Mouse (Mus musculus): ENCODE data around the gene Yeats2. TPM values are rescaled to one million over a fixed set of nuclear protein-coding genes. Genes with fewer than 3 reads are reported as not detected.
A peak's percentile ranks its signal among the peaks of the same experiment; 100 is the strongest.

Gene Yeats2
- polyA plus RNA-seq, 1 experiment from 2014 or later = 19.8 TPM

DNA sequence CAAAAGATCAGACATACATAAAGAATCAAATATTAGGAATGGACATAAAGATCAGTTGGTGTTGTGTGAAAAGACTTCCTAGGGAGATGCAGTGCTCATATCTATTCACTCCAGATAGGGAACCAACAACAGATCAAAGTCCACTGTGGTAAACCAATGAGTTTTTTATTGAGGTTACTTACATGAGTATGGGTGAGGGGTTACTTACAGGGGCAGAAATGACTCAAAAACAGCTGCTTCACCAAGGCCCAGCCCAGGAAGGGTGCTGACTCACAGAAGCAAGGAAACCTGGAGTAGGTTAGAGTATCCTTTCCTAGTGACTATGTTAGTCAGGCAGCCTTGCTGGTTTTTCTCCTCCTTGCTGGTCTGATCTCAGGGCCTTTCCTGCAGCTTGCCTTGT lies 51.2 kb downstream of the Yeats2 start:
- Histone ChIP-seq H3K9ac (ENCODE audit: low read length) (no peak overlapping the region), H3K36me3 (ENCODE audit: control insufficient read depth, insufficient read depth, low read length) (peaks cover 94% of the 10 kb centered on the region), H3K4me3 (ENCODE audit: control insufficient read depth in 1 of 2, insufficient read depth in 1 of 2, low read depth in 1 of 2, low read length in 2 of 2) (no peak overlapping the region), H3K4me2 (ENCODE audit: low read length) (no peak overlapping the region), H3K27me3 (ENCODE audit: control insufficient read depth, insufficient read depth, low read length) (no peaks in the 10 kb centered on the region), H3K9me3 (ENCODE audit: control insufficient read depth, low read length) (no peaks in the 10 kb centered on the region), H3K4me1 (ENCODE audit: control insufficient read depth in 2 of 2, insufficient read depth in 2 of 2, low read length in 2 of 2) (no peaks in the 10 kb centered on the region), H3K27ac (replicated peaks in 1 of 2; ENCODE audit: control insufficient read depth in 1 of 2, insufficient read depth in 1 of 2, low read depth in 2 of 2, low read length in 2 of 2) (no peak overlapping the region)
- no peak for ATAC-seq (ENCODE audit: insufficient number of reproducible peaks, insufficient read depth, low FRiP score, low read depth)

DNA sequence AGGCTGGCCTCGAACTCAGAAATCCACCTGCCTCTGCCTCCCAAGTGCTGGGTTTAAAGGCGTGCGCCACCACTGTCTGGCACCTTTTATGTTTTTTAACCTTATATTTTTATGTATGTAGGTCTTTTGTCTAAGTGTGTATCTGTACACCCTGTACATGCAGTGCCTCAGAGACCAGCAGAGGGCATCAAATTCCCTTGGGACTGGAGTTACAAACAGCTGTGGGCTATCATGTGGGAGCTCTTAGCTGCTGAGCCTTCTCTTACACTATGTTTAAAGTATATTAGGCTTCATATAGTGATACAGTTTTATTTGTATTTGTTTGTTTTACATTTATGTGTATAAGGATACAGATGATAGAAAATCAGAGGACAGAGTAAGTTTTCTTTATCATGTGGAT lies 54.7 kb downstream of the Yeats2 start:
- Histone ChIP-seq H3K4me3 (ENCODE audit: control insufficient read depth in 1 of 2, insufficient read depth in 1 of 2, low read depth in 1 of 2, low read length in 2 of 2) (no peak overlapping the region), H3K4me2 (ENCODE audit: low read length) (no peak overlapping the region), H3K36me3 (ENCODE audit: control insufficient read depth, insufficient read depth, low read length) (peaks cover 98% of the 10 kb centered on the region), H3K4me1 (ENCODE audit: control insufficient read depth in 2 of 2, insufficient read depth in 2 of 2, low read length in 2 of 2) (no peaks in the 10 kb centered on the region), H3K27me3 (ENCODE audit: control insufficient read depth, insufficient read depth, low read length) (no peaks in the 10 kb centered on the region), H3K27ac (replicated peaks in 1 of 2; ENCODE audit: control insufficient read depth in 1 of 2, insufficient read depth in 1 of 2, low read depth in 2 of 2, low read length in 2 of 2) (no peak overlapping the region), H3K9me3 (ENCODE audit: control insufficient read depth, low read length) (no peaks in the 10 kb centered on the region), H3K9ac (ENCODE audit: low read length) (no peak overlapping the region)
- WGBS = 96% methylated on average over 3 of the region's 3 CpGs
- ATAC-seq (ENCODE audit: insufficient number of reproducible peaks, insufficient read depth, low FRiP score, low read depth) = no peak

DNA sequence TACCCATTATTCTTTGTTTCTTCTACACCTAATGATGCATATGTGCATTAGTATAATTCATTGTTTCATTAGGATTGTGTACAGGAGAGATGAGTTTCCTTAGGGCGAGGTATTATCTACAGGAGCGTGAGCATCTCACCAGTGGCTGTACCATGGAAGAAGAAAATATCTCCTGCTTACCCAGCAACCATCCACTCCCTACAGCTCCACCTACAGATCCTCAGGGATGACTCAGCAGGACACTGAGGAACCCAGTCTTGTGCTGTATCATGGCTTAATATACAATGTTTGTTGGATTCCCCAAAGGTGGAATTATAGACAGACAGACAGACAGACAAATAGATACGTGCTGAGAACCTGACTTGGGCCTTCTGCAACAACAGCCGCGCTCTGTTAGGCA lies 56.1 kb downstream of the Yeats2 start:
- 94% methylated on average over 5 of the region's 5 CpGs for WGBS
- Histone ChIP-seq H3K4me2 (ENCODE audit: low read length) (no peak overlapping the region), H3K27me3 (ENCODE audit: control insufficient read depth, insufficient read depth, low read length) (no peaks in the 10 kb centered on the region), H3K4me3 (ENCODE audit: control insufficient read depth in 1 of 2, insufficient read depth in 1 of 2, low read depth in 1 of 2, low read length in 2 of 2) (no peak overlapping the region), H3K27ac (replicated peaks in 1 of 2; ENCODE audit: control insufficient read depth in 1 of 2, insufficient read depth in 1 of 2, low read depth in 2 of 2, low read length in 2 of 2) (no peak overlapping the region), H3K9ac (ENCODE audit: low read length) (no peak overlapping the region), H3K4me1 (ENCODE audit: control insufficient read depth in 2 of 2, insufficient read depth in 2 of 2, low read length in 2 of 2) (no peaks in the 10 kb centered on the region), H3K36me3 (ENCODE audit: control insufficient read depth, insufficient read depth, low read length) (peaks cover 96% of the 10 kb centered on the region), H3K9me3 (ENCODE audit: control insufficient read depth, low read length) (no peaks in the 10 kb centered on the region)
- no peak for ATAC-seq (ENCODE audit: insufficient number of reproducible peaks, insufficient read depth, low FRiP score, low read depth)

DNA sequence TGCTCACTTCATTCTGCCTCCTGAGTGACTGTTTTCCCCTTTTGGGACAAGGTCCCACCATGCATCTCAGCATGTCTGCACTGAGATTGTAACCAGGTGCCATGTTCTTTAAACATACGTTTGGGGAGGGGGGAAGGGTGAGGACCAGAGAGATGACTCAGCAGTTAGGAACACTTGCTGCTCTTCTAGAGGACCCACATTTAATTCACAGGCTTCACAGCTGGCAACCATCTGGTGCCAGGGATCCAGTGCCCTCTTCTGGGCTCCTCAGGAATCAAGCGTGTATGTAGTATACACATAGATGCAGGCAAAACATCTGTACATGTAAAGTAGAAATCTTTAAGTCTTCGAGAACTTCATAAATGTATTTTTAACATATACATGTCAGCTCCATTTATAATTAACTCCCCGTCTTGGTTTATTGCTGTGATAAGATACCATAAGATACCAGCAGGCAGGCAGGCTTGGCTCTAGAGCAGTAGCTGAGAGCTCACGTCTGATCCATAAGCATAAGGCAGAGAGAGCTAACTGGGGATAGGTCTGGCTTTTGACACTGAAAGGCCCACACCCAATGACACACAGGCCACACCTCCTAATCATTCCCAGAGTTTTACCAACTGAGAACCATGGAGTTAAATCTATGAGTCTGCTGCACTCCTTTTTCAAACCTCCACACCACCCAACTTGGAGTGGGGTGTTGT lies 58.8 kb downstream of the Yeats2 start:
- Histone ChIP-seq H3K9ac (ENCODE audit: low read length) (no peak overlapping the region), H3K27ac (replicated peaks in 1 of 2; ENCODE audit: control insufficient read depth in 1 of 2, insufficient read depth in 1 of 2, low read depth in 2 of 2, low read length in 2 of 2) (no peak overlapping the region), H3K4me1 (ENCODE audit: control insufficient read depth in 2 of 2, insufficient read depth in 2 of 2, low read length in 2 of 2) (no peaks in the 10 kb centered on the region), H3K36me3 (ENCODE audit: control insufficient read depth, insufficient read depth, low read length) (peaks cover 94% of the 10 kb centered on the region), H3K27me3 (ENCODE audit: control insufficient read depth, insufficient read depth, low read length) (no peaks in the 10 kb centered on the region), H3K4me3 (ENCODE audit: control insufficient read depth in 1 of 2, insufficient read depth in 1 of 2, low read depth in 1 of 2, low read length in 2 of 2) (no peak overlapping the region), H3K4me2 (ENCODE audit: low read length) (no peak overlapping the region), H3K9me3 (ENCODE audit: control insufficient read depth, low read length) (no peaks in the 10 kb centered on the region)
- ATAC-seq (ENCODE audit: insufficient number of reproducible peaks, insufficient read depth, low FRiP score, low read depth) = no peak
- 82% methylated on average over 5 of the region's 5 CpGs for WGBS

DNA sequence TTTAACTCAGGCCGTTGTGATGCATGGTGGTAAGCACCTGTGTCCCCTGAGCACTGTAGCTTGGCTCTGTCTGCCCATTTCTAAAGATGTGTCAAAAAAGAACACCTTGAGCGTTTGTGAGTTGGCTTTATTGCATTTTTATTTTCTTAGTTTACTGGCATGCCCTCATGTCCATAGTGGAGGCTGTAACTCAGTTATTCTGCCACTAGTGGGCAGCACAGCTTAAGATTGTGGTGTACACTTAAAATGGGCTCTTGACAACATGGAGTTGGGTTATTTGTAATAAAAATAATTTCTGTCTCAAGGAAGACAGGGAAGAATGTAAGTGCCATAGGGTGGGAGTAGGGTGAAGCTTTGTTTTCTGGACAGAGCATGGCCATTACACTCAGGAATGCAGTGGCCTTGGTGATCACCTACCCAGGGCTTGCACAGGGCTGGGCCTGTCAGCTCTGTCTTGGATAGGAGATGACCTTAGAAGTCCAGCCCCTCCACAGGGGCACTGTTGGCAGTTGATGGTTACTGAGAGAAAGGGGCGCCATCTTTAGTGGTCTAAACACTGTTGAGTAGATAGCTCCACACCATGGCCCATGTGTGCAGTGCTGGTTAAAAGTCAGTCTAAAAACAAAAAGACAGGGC lies 72.8 kb downstream of the Yeats2 start:
- no peak overlapping the region for H3K4me3 ChIP-seq (ENCODE audit: control insufficient read depth in 1 of 2, insufficient read depth in 1 of 2, low read depth in 1 of 2, low read length in 2 of 2)
- peaks cover 97% of the 10 kb centered on the region for H3K36me3 ChIP-seq (ENCODE audit: control insufficient read depth, insufficient read depth, low read length)
- no peaks in the 10 kb centered on the region for H3K4me1 ChIP-seq (ENCODE audit: control insufficient read depth in 2 of 2, insufficient read depth in 2 of 2, low read length in 2 of 2)
- no peak for ATAC-seq (ENCODE audit: insufficient number of reproducible peaks, insufficient read depth, low FRiP score, low read depth)
- H3K9ac ChIP-seq (ENCODE audit: low read length) = no peak overlapping the region
- H3K9me3 ChIP-seq (ENCODE audit: control insufficient read depth, low read length) = no peaks in the 10 kb centered on the region
- no peaks in the 10 kb centered on the region for H3K27me3 ChIP-seq (ENCODE audit: control insufficient read depth, insufficient read depth, low read length)
- H3K4me2 ChIP-seq (ENCODE audit: low read length) = no peak overlapping the region
- WGBS = 81% methylated on average over 3 of the region's 3 CpGs
- no peak overlapping the region for H3K27ac ChIP-seq (replicated peaks in 1 of 2; ENCODE audit: control insufficient read depth in 1 of 2, insufficient read depth in 1 of 2, low read depth in 2 of 2, low read length in 2 of 2)

DNA sequence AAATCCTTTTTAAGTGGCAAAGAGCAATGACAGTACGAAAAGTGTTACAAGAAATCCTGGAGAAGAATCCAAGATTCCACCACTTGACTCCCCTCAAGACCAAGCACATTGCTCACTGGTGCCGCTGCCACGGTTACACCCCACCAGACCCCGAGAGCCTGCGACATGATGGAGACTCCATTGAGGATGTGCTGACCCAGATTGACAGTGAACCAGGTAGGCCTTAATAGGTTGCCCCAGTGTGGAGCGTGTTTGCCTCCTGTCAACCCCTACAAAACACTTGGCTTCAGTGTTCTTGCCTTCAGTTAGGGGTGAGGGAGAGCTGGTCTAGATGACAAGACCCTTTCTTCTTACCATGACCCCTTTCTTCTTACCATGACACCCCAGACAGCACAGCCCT lies 81.9 kb downstream of the Yeats2 start:
- H3K36me3 ChIP-seq (ENCODE audit: control insufficient read depth, insufficient read depth, low read length) = peaks cover 77% of the 10 kb centered on the region
- WGBS = 95% methylated on average over 6 of the region's 6 CpGs

DNA sequence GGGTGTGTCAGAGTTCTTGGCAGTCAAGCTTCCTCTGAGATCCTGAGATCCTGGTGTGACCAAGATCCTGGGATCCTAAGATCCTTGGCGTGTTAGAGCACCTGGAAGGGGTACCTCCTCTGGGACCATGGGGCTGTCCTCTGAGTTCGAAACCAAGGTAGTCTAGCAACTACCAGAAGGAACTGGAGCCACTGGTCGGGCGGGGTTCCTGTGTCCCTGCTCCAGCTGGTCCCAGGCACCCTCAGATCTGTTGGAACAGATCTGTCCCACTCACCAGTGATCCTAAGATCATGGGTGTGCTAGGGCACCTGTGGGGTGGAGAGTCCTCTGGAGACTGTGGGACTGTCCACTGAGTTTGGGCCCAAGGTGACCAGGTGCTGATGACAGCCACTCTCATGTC lies 85.8 kb downstream of the Yeats2 start:
- Histone ChIP-seq H3K36me3 (ENCODE audit: control insufficient read depth, insufficient read depth, low read length) (peaks cover 77% of the 10 kb centered on the region), H3K4me1 (ENCODE audit: control insufficient read depth in 2 of 2, insufficient read depth in 2 of 2, low read length in 2 of 2) (peaks cover 2 to 13% of the 10 kb centered on the region in 2 experiments; a peak in 2 of 4 replicates), H3K27me3 (ENCODE audit: control insufficient read depth, insufficient read depth, low read length) (no peaks in the 10 kb centered on the region), H3K9ac (ENCODE audit: low read length) (no peak overlapping the region), H3K27ac (replicated peaks in 1 of 2; ENCODE audit: control insufficient read depth in 1 of 2, insufficient read depth in 1 of 2, low read depth in 2 of 2, low read length in 2 of 2) (no peak overlapping the region), H3K4me3 (ENCODE audit: control insufficient read depth in 1 of 2, insufficient read depth in 1 of 2, low read depth in 1 of 2, low read length in 2 of 2) (no peak overlapping the region), H3K9me3 (ENCODE audit: control insufficient read depth, low read length) (no peaks in the 10 kb centered on the region), H3K4me2 (ENCODE audit: low read length) (no peak overlapping the region)
- ATAC-seq (ENCODE audit: insufficient number of reproducible peaks, insufficient read depth, low FRiP score, low read depth) = peak; percentile 26; the same call in 1 of the 2 replicates
- WGBS = 89% methylated on average over 4 of the region's 4 CpGs

More for the DNA sequence above, 81.9 kb downstream of the Yeats2 start:
- Histone ChIP-seq H3K27ac (replicated peaks in 1 of 2; ENCODE audit: control insufficient read depth in 1 of 2, insufficient read depth in 1 of 2, low read depth in 2 of 2, low read length in 2 of 2) (no peak overlapping the region), H3K4me2 (ENCODE audit: low read length) (no peak overlapping the region), H3K27me3 (ENCODE audit: control insufficient read depth, insufficient read depth, low read length) (no peaks in the 10 kb centered on the region), H3K9me3 (ENCODE audit: control insufficient read depth, low read length) (no peaks in the 10 kb centered on the region), H3K4me3 (ENCODE audit: control insufficient read depth in 1 of 2, insufficient read depth in 1 of 2, low read depth in 1 of 2, low read length in 2 of 2) (no peak overlapping the region), H3K9ac (ENCODE audit: low read length) (no peak overlapping the region), H3K4me1 (ENCODE audit: control insufficient read depth in 2 of 2, insufficient read depth in 2 of 2, low read length in 2 of 2) (peaks cover 2 to 11% of the 10 kb centered on the region in 2 experiments; a peak in 2 of 4 replicates)
- no peak for ATAC-seq (ENCODE audit: insufficient number of reproducible peaks, insufficient read depth, low FRiP score, low read depth)

All from heart, embryonic 14.5 days (tissue).